Mouse (Mus musculus): ENCODE measurements around the gene Olfr541.
"Not testable (repeated sequence)": the region's sequence is repeated elsewhere in the genome, so short reads cannot be mapped to it uniquely, and the experiment has no call there.

The Olfr541 gene

DNA sequence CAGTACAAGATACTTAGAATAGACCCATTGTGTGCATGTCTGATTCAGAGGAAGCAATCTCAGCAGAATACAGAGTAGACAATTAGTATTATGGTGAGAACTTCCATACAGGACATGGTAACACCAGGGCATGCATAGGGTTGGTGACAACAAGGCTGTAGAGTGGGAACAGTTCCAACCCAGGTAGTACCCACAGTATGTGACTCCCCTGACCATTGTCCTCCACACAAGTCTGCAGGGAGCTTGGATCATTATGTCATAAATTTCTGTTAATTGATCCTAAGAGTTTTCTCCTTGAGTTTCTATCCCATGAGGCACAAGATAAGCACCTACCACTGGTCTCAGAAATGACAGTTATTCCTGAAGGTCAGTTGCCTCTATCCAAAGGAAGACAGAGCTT is at the start of gene Olfr541:
Gene Olfr541 (plus strand): TSS at position 301 of the 400 bp plus-strand sequence.
- ChIA-PET CTCF (no interaction called here), POLR2A (no interaction called here)

- ChIA-PET CTCF (no interaction called here), POLR2A (interaction anchor here in 1 of 4 experiments (0.6 kb wide), 1 partner anchor 350 kb away, joined by 4 read pairs; no protein-coding TSS in a partner anchor)
Measured at GRCm38 (mm10) chr7:140659630-140660029, 37.4 kb upstream of the Olfr541 start, which contains the start of gene Olfr539. Olfr539 (plus strand) TSS chr7:140659930.

- CTCF ChIA-PET, POLR2A ChIA-PET: not testable (repeated sequence)
Measured at GRCm38 (mm10) chr7:140670693-140671092, 26.4 kb upstream of the Olfr541 start.

- POLR2A ChIA-PET: interaction anchor here in 1 of 4 experiments (0.7 kb wide), 1 partner anchor 41 kb away, joined by 3 read pairs; no protein-coding TSS in a partner anchor
- CTCF ChIA-PET: interaction anchor here in 1 of 4 experiments (0.6 kb wide), 2 partner anchors 18 to 1117 kb away, joined by 3 read pairs; no protein-coding TSS in a partner anchor
Measured at GRCm38 (mm10) chr7:140675863-140676262, 21.2 kb upstream of the Olfr541 start.

DNA sequence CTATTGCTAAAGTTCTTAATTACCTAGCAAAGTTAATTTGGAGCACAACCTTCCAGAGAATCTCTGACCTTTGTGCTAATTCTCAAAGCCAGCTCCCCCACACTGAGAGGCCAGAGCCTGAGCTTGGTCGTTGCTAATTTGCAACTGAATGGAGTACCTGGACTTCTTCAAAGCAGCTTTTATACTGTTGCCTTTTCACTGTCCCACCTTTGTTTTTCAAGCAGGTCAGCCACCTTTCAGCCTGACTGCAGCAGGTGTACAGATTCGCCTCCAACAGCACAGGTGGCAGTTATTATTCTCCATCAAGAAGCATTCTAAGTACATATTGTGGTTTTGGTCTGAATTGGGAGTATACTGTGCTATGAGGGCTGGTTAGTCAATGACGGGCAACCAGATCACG is 17.5 kb upstream of the Olfr541 start:
- POLR2A ChIA-PET, CTCF ChIA-PET: not testable (repeated sequence)

DNA sequence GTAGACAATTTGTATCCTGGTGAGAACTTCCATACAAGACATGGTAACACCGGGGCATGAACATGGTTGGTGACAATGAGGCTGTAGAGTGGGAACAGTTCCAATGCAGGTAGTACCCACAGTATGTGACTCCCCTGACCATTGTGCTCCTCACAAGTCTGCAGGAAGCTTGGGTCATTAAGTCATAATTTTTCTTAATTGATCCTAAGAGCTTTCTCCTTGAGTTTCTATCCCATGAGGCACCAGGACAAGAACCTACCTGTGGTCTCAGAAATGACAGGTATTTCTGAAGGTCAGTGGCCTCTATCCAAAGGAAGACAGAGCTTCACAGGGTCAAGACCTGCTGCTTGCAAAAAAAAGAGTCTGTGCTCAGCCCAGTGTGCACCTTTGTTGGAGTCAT is 15.4 kb upstream of the Olfr541 start, which contains the start of gene Olfr45:
Gene Olfr45 (plus strand): TSS at position 301 of the 400 bp plus-strand sequence.
- ChIA-PET CTCF (no interaction called here), POLR2A (no interaction called here)

- ChIA-PET POLR2A (no interaction called here), CTCF (no interaction called here)
Measured at GRCm38 (mm10) chr7:140706348-140706747, 9.3 kb downstream of the Olfr541 start.

- ChIA-PET POLR2A (no interaction called here), CTCF (no interaction called here)
Measured at GRCm38 (mm10) chr7:140707536-140708284, 10.6 kb downstream of the Olfr541 start.

GRCm38 (mm10) chr7:140717155-140718055 is 20.3 kb downstream of the Olfr541 start:
- CTCF ChIA-PET: interaction anchor here in 1 of 4 experiments (1.1 kb wide), 1 partner anchor 529 kb away, joined by 7 read pairs; no protein-coding TSS in a partner anchor
- POLR2A ChIA-PET: interaction anchor here in 1 of 4 experiments (0.6 kb wide), 1 partner anchor 42 kb away, joined by 3 read pairs; no protein-coding TSS in a partner anchor

GRCm38 (mm10) chr7:140721095-140721494 is 24.0 kb downstream of the Olfr541 start:
- CTCF ChIA-PET: no interaction called here
- POLR2A ChIA-PET: no interaction called here

DNA sequence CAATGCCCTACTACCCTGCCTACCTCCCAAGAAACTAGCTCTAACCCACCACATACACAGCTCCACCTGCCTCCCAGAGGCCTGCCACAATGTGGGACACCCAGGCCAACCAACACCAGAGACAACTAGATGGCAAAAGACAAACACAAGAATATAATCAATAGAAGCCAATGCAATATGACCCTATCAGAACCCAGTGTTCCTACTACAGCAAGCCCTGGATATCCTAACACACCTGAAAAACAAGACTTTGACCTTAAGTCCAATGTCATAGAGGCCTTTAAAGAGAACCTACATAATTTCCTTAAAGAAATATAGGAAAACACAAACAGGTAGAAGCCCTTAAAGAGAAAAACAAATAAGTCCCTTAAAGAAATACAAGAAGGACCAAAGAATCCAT is 28.5 kb downstream of the Olfr541 start:
- ChIA-PET CTCF (no interaction called here), POLR2A (no interaction called here)

DNA sequence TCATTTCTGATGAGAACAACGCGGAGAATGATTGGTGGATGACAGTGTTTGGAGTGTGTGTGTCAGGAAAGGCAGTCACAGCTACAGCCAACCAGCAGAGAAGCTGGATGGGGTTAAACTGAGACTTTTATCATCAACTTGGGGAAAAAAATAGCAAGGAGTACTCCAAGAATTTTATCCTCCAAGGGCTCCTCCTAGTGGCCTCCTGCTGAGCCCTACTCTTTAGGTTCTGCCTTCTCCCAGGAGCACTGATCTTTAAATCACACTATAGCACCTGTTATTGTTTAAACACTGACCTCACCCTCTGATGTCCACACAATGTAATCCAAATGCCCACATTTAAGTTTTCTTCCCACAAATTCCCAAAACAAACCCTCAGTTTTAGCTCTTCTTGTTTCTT is 36.1 kb downstream of the Olfr541 start:
- POLR2A ChIA-PET: no interaction called here
- CTCF ChIA-PET: no interaction called here

- POLR2A ChIA-PET: no interaction called here
- CTCF ChIA-PET: no interaction called here
Measured at GRCm38 (mm10) chr7:140747402-140747801, 50.3 kb downstream of the Olfr541 start.

DNA sequence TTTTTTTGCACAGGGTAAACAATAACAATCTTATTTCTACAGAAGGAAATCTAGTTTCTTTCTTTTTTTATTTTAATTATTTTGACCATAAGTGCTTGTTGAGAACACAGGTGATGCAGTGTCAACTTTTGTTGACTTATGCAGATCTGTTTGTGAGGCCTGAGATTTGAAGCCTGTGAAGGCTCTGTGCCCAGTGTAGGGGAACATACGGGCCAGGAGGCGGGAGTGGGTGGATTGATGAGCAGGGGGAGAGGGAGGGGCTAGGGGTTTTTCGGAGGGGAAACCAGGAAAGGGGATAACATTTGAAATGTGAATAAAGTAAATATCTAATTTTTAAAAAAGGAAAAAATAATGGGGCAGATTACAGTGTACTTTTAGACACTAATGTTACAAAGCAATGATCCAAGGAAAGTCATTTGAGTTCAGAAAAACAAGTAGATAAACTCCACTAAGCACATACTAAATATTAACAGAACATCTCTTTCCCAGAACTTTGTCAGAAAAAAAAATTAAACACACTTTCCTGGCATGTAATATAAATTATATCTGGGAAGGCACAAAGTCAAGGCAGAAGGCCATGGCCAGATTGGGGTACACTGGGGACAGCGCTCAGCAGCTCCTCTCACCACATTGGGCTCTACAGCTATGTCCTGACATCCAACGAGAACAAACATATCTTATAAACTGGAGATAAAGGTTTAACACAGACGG is 51.2 kb downstream of the Olfr541 start:
- CTCF ChIA-PET: no interaction called here
- POLR2A ChIA-PET: no interaction called here

DNA sequence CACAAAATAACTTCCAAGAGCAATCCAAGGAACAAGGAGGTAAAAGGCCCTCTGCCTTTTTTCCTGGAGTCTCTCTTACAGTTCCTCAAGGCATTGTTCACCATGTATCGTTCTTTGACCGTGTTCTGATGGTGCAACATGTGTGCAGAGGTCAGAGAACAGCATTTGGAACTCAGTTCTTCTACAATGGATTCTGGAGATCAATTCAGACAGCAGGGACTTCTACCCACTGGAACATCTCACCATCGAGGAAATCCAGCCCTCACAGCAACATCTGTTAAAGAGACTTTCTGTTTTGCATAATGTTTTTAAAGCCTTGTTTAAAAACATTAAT is 51.7 kb downstream of the Olfr541 start:
- CTCF ChIA-PET: no interaction called here
- POLR2A ChIA-PET: no interaction called here

DNA sequence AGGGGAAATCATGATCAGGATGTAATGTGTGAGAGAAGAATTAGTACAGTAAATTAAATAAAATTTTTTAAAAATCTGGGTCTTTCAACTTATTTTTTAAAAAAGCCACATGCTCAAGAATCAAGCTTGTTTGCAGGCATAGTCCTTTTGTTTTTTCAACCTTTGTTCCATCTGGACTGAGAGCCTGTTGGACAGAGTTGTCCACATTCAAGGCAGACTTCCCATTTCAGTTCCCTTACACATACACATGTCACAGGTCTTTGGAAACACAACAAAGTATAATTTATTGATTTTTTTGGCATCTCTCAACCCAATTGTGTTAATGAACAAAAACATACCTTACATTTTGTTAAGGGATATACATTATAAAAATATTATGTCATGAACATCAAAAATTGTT is 57.5 kb downstream of the Olfr541 start:
- CTCF ChIA-PET: no interaction called here
- POLR2A ChIA-PET: no interaction called here

All from embryonic stem cell, embryonic (primary cell).